Mouse (Mus musculus) limb, embryonic 14.5 days (tissue): ENCODE measurements around the gene Fat2. TPM values are rescaled to one million over a fixed set of nuclear protein-coding genes. Genes with fewer than 3 reads are reported as not detected.
A peak's percentile ranks its signal among the peaks of the same experiment; 100 is the strongest.

Source experiments
- ATAC-seq: fragments of 200-750 bp; cut with Nextera tagmentation; 2 replicates; pipeline ENCODE4 v1.8.0; 2017; ENCODE audit warnings: low read depth, moderate number of reproducible peaks, moderate TSS enrichment; ENCODE audit not compliant: low FRiP score
- DNase-seq: peaks from one replicate; pipeline ENCODE4 v3.0.0-alpha.2; 2015; ENCODE audit warnings: low spot score
- H3K27ac ChIP-seq: fragments of 300-500 bp; sonication (generic); replicated peaks from 2 replicates; pipeline ENCODE4 v1.5.1; 2014; ENCODE audit warnings: low read depth, mild to moderate bottlenecking, low read length, moderate library complexity, mixed read lengths
- H3K27me3 ChIP-seq: fragments of 300-500 bp; sonication (generic); 2 replicates; pipeline ENCODE4 v1.6.1; 2014; ENCODE audit warnings: low read length, mixed read lengths; ENCODE audit not compliant: control insufficient read depth, insufficient read depth
- H3K36me3 ChIP-seq: fragments of 300-500 bp; sonication (generic); 2 replicates; pipeline ENCODE4 v1.6.1; 2014; ENCODE audit warnings: mild to moderate bottlenecking, low read length, moderate library complexity, mixed read lengths; ENCODE audit not compliant: control insufficient read depth, insufficient read depth
- H3K4me1 ChIP-seq: fragments of 300-500 bp; sonication (generic); 2 replicates; pipeline ENCODE4 v1.6.1; 2014; ENCODE audit warnings: antibody characterized with exemption, low read length, mixed read lengths; ENCODE audit not compliant: control insufficient read depth, insufficient read depth
- H3K4me2 ChIP-seq: fragments of 300-500 bp; sonication (generic); replicated peaks from 2 replicates; pipeline ENCODE4 v1.6.1; 2014; ENCODE audit warnings: low read depth, mild to moderate bottlenecking, low read length, moderate library complexity; ENCODE audit not compliant: severe bottlenecking
- H3K4me3 ChIP-seq: fragments of 300-500 bp; sonication (generic); replicated peaks from 2 replicates; pipeline ENCODE4 v1.5.1; 2014; ENCODE audit warnings: low read length
- H3K9ac ChIP-seq: fragments of 300-500 bp; sonication (generic); 2 replicates; pipeline ENCODE4 v1.6.1; 2014; ENCODE audit warnings: mild to moderate bottlenecking, low read depth, low read length, moderate library complexity; ENCODE audit not compliant: severe bottlenecking
- H3K9me3 ChIP-seq: fragments of 300-500 bp; sonication (generic); 2 replicates; pipeline ENCODE4 v1.6.1; 2016; ENCODE audit warnings: low read length; ENCODE audit not compliant: control insufficient read depth
- POLR2A ChIP-seq: fragments of 200-500 bp; IDR thresholded peaks from 2 replicates; pipeline ENCODE4 v1.8.0; 2012; ENCODE audit warnings: inconsistent platforms, mild to moderate bottlenecking, moderate library complexity, borderline replicate concordance; ENCODE audit not compliant: insufficient read depth, insufficient read length; ENCODE audit errors: extremely low read depth
- WGBS: fragments of 180-500 bp; shearing (Covaris S2); extraction: QIAGEN DNeasy Blood & Tissue Kit; methylation state at CpG from one replicate; pipeline ENCODE4 v1.1.7; 2014; 5-methylcytosine and 5-hydroxymethylcytosine counted together
- polyA plus RNA-seq, 2 experiments: library from polyadenylated mRNA; depleted of rRNA in 1 of 2; stranded (reverse) in 1 of 2; unstranded in 1 of 2; fragments of >200 nt; fragmentation: Nextera tagmentation in 1 of 2; extraction: Ambion mirVana in 1 of 2; gene quantifications; 2 replicates each; pipeline versions ENCODE4 v1.2.1 to v1.2.3; 2012 to 2014

Gene Fat2
- polyA plus RNA-seq, 2 experiments: 1.3 to 1.4 TPM

DNA sequence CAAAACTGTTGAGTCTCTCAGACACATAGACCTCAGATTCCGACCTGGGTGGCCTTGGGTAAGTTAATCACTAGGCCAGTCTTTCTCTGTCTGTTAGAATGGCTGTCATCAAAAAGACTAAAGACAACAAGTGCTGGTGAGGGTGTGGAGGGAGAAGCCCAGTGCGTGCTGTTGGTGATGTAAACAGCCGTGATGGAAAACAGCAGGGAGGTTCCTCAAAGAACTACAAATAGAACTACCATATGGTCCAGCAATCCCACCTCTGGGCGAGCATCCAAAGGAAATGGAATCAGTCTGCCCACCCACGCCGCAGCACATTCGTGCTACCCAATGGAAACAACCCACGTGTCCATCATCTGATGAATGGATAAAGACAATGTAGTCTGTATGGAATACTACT lies 12.5 kb downstream of the Fat2 start:
- no peaks in the 10 kb centered on the region for H3K36me3 ChIP-seq
- H3K4me2 ChIP-seq: no peak overlapping the region
- H3K27ac ChIP-seq: no peak overlapping the region
- DNase-seq: peak; percentile 25
- H3K4me1 ChIP-seq: 0 out of 2 replicates have a peak, but pooled peaks cover 5% of the 10 kb centered on the region
- TF ChIP-seq POLR2A: no peak
- WGBS: 56% methylated on average over 8 of the region's 8 CpGs
- 0 out of 2 replicates have a peak, but pooled peaks have one; percentile 26 for ATAC-seq
- H3K27me3 ChIP-seq: no peaks in the 10 kb centered on the region
- H3K9ac ChIP-seq: no peak overlapping the region
- H3K9me3 ChIP-seq: no peaks in the 10 kb centered on the region
- H3K4me3 ChIP-seq: no peak overlapping the region

DNA sequence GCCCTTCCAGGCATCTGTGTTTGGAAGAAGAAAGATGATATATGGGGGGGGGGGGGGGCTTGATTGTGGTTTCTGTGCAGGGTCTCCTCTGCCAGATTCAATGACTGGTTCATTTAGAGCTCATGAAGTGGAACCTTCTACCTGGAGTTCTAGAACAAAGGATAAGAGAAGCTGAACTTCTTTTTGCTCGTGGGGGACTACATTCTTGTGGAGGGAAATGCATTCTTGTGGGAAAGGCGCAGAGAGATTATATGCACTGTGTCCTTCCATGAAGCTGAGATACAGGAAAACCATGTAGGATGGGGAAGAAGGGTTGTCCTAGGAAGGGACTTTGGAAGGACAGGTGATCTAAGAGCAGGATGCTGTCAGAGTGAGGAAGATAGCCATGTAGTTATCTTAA lies 15.4 kb downstream of the Fat2 start:
- Histone ChIP-seq H3K27ac (no peak overlapping the region), H3K36me3 (no peaks in the 10 kb centered on the region), H3K9me3 (no peaks in the 10 kb centered on the region), H3K4me2 (no peak overlapping the region), H3K9ac (no peak overlapping the region), H3K4me1 (0 out of 2 replicates have a peak, but pooled peaks cover 2% of the 10 kb centered on the region), H3K4me3 (no peak overlapping the region), H3K27me3 (no peaks in the 10 kb centered on the region)
- ATAC-seq (no peak), DNase-seq (no peak)
- no peak for TF ChIP-seq POLR2A
- 69% methylated on average over 2 of the region's 2 CpGs for WGBS

DNA sequence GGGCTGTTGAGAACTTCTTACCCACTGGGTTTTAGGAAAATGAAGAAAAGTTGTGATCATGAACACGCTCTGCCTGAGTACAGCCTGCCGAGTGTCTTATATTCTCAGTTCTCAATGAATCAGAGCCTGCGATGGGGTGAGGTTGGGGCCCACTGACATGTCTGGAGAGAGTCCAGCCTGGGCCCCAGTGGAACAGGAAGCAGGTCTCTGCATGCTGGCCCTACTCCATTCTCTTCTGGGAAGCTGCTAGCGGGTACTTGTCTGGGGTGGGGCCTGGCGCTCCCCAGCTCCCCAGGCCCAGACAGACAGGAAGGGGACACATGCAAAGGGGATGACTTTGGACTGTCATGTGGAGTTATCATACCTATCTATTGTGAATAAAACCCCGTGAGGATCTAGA lies 20.4 kb downstream of the Fat2 start:
- DNase-seq: no peak

DNA sequence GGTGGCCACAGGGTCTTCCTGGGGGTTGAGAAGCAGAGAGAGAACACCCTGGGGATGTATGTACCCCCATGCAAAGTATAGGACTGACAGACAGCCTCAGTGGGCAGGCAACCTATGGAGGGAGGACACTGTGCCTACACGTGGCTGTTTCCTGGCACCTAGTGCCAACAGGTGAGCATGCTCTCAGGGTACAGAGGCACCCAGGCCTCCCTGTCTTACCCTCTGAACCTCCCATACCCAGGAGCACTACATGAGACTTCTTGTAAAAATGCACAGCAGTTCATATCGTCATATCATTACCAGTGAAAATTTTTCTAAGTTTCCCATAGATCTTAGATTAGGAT lies 21.7 kb downstream of the Fat2 start:
- Histone ChIP-seq H3K4me1 (no peaks in the 10 kb centered on the region), H3K9ac (no peak overlapping the region), H3K4me3 (no peak overlapping the region), H3K4me2 (no peak overlapping the region), H3K36me3 (no peaks in the 10 kb centered on the region), H3K9me3 (no peaks in the 10 kb centered on the region), H3K27me3 (no peaks in the 10 kb centered on the region), H3K27ac (no peak overlapping the region)
- TF ChIP-seq POLR2A: no peak
- WGBS: 50% methylated on average over 2 of the region's 2 CpGs
- ATAC-seq (no peak), DNase-seq (no peak)

More for the DNA sequence above, 20.4 kb downstream of the Fat2 start:
- ATAC-seq: no peak
- H3K4me3 ChIP-seq: no peak overlapping the region
- TF ChIP-seq POLR2A: no peak
- no peaks in the 10 kb centered on the region for H3K4me1 ChIP-seq
- no peak overlapping the region for H3K9ac ChIP-seq
- H3K9me3 ChIP-seq: no peaks in the 10 kb centered on the region
- H3K36me3 ChIP-seq: no peaks in the 10 kb centered on the region
- no peak overlapping the region for H3K4me2 ChIP-seq
- WGBS: 76% methylated on average over 6 of the region's 6 CpGs
- H3K27ac ChIP-seq: no peak overlapping the region
- no peaks in the 10 kb centered on the region for H3K27me3 ChIP-seq

DNA sequence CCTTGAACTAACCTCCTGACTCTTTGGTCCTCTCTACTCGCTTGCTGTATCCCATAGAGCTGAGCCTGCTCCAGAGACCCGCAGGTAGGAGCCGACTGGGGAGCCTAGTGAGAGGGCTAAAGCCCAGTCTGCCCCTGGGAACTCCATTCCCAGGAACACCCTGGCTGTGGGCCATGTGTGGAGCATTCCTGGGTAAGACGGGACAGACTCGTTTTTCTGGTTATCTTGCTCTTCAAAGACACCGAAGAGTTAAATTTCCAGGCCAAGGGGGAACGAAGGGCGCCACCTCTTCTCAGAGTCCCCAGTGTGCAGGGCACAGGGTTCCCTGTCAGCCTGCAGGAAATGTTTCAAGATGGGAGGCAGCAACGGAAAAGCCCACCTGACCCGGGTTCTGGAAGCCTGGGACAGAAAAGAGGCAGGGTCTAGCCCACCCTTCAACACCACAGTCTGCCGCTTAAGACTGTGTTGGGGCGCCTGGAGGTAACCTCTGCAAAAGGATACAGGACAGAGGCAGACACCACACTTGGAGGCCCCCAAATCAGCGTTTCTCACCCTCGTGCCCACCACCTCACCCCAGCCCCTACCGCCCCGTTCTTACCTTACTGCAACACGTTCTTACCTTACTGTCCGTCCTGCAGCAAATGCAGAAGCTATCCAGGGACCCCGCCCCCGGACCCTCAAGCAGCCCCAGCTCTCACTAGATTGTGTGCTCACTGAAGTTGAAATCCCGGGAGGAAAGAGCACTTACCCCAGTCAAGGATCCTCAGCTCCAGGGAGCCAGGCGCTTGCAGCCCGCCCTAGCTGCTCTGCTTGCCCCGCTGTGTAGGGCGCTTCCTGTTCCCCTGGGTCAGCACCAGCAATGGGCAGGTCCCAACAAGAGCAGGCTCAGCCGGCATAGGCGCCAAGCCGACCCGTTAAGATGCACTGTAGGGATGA lies 22.3 kb downstream of the Fat2 start:
- H3K4me3 ChIP-seq: no peak overlapping the region
- no peak for TF ChIP-seq POLR2A
- H3K27me3 ChIP-seq: no peaks in the 10 kb centered on the region
- H3K27ac ChIP-seq: no peak overlapping the region
- DNase-seq: peak; percentile 39
- H3K9ac ChIP-seq: no peak overlapping the region
- no peaks in the 10 kb centered on the region for H3K9me3 ChIP-seq
- 21% methylated on average over 29 of the region's 29 CpGs for WGBS
- ATAC-seq: no peak
- no peaks in the 10 kb centered on the region for H3K36me3 ChIP-seq
- no peaks in the 10 kb centered on the region for H3K4me1 ChIP-seq
- no peak overlapping the region; the same call in 1 of the 2 replicates for H3K4me2 ChIP-seq
